Mouse (Mus musculus) MEL (cell line): ENCODE results near the gene Sit1. TPM values are rescaled to one million over a fixed set of nuclear protein-coding genes. Genes with fewer than 3 reads are reported as not detected.

Experiments
- DNase-seq: peaks from one replicate; pipeline ENCODE4 v3.0.0; 2011; ENCODE audit warnings: low read depth, low spot score
- H3K27ac ChIP-seq: 2 replicates; pipeline ENCODE4 v1.5.1; 2012; ENCODE audit warnings: low read depth, mild to moderate bottlenecking, control low read depth, low read length, moderate library complexity; ENCODE audit not compliant: control insufficient read depth
- H3K27me3 ChIP-seq, 2 experiments: fragments of 150-350 bp in 1 of 2; sonication (generic) in 1 of 2; 2 replicates each; pipeline ENCODE4 v1.6.1; 2012; ENCODE audit warnings: low read length in 2 of 2, mild to moderate bottlenecking in 2 of 2, improper control_type of control experiment in 1 of 2, moderate library complexity in 1 of 2; ENCODE audit not compliant: insufficient read depth in 2 of 2, control insufficient read depth in 1 of 2
- H3K36me3 ChIP-seq, 2 experiments: 2 replicates each; pipeline ENCODE4 v1.6.1; 2012 to 2014; ENCODE audit warnings: low read length in 2 of 2, improper control_type of control experiment in 1 of 2, inconsistent platforms in 1 of 2, mild to moderate bottlenecking in 1 of 2; ENCODE audit not compliant: insufficient read depth in 2 of 2, control insufficient read depth in 1 of 2
- H3K4me1 ChIP-seq, 2 experiments: fragments of 150-350 bp in 1 of 2; sonication (generic) in 1 of 2; 2 replicates each; pipeline ENCODE4 v1.6.1; 2012; ENCODE audit warnings: low read length in 2 of 2, improper control_type of control experiment in 1 of 2, mild to moderate bottlenecking in 1 of 2; ENCODE audit not compliant: insufficient read depth in 2 of 2, control insufficient read depth in 1 of 2
- H3K4me3 ChIP-seq, 2 experiments: fragments of 150-350 bp in 1 of 2; sonication (generic) in 1 of 2; 2 replicates each; pipeline ENCODE4 v1.5.1; 2012; ENCODE audit warnings: low read depth in 2 of 2, low read length in 2 of 2, mild to moderate bottlenecking in 2 of 2, moderate library complexity in 2 of 2, control low read depth in 1 of 2, improper control_type of control experiment in 1 of 2; ENCODE audit not compliant: control insufficient read depth in 1 of 2, insufficient read depth in 1 of 2
- H3K79me2 ChIP-seq: 2 replicates; pipeline ENCODE4 v1.6.1; 2012; ENCODE audit warnings: mild to moderate bottlenecking, low read length, moderate library complexity; ENCODE audit not compliant: control insufficient read depth, poor library complexity, insufficient read depth
- H3K9ac ChIP-seq: 2 replicates; pipeline ENCODE4 v1.6.1; 2012; ENCODE audit warnings: low read depth, mild to moderate bottlenecking, control low read depth, low read length, moderate library complexity; ENCODE audit not compliant: control insufficient read depth, poor library complexity, severe bottlenecking
- H3K9me3 ChIP-seq: fragments of 150-350 bp; sonication (generic); replicated peaks from 2 replicates; pipeline ENCODE4 v1.6.1; 2012; ENCODE audit warnings: mild to moderate bottlenecking, low read length, improper control_type of control experiment, moderate library complexity; ENCODE audit not compliant: insufficient read depth
- CTCF ChIP-seq, 3 experiments: IDR thresholded peaks in 2 of 3; conservative IDR thresholded peaks in 1 of 3; 2 replicates each; pipeline ENCODE4 v1.5.1; 2011 to 2012; ENCODE audit warnings: low read length in 3 of 3, low read depth in 2 of 3, mild to moderate bottlenecking in 2 of 3, improper control_type of control experiment in 1 of 3, inconsistent platforms in 1 of 3, mixed read lengths in 1 of 3, moderate library complexity in 1 of 3; ENCODE audit not compliant: control insufficient read depth in 1 of 3, insufficient read depth in 1 of 3, poor library complexity in 1 of 3, severe bottlenecking in 1 of 3
- EP300 ChIP-seq, 2 experiments: IDR thresholded peaks; 2 replicates each; pipeline ENCODE4 v1.6.1; 2011; ENCODE audit warnings: improper control_type of control experiment in 2 of 2, low read length in 2 of 2, low read depth in 1 of 2, mild to moderate bottlenecking in 1 of 2
- ETS1 ChIP-seq: IDR thresholded peaks from 2 replicates; pipeline ENCODE4 v1.6.1; 2012; ENCODE audit warnings: low read depth, mild to moderate bottlenecking, inconsistent platforms, low read length, improper control_type of control experiment, moderate library complexity
- MAX ChIP-seq: IDR thresholded peaks from 2 replicates; pipeline ENCODE4 v1.6.1; 2011; ENCODE audit warnings: low read length, improper control_type of control experiment
- MXI1 ChIP-seq: IDR thresholded peaks from 2 replicates; pipeline ENCODE4 v1.6.1; 2011; ENCODE audit warnings: mild to moderate bottlenecking, low read depth, low read length, improper control_type of control experiment
- MYB ChIP-seq: IDR thresholded peaks from 2 replicates; pipeline ENCODE4 v1.6.1; 2011; ENCODE audit warnings: mild to moderate bottlenecking, low read depth, low read length, improper control_type of control experiment
- NRF1 ChIP-seq: IDR thresholded peaks from 2 replicates; pipeline ENCODE4 v1.6.1; 2014; ENCODE audit warnings: low read depth, mild to moderate bottlenecking, inconsistent platforms, low read length, improper control_type of control experiment, moderate library complexity; ENCODE audit not compliant: poor library complexity, insufficient read depth, severe bottlenecking
- POLR2AphosphoS2 ChIP-seq: IDR thresholded peaks from 2 replicates; pipeline ENCODE4 v1.6.1; 2011; ENCODE audit warnings: low read length, improper control_type of control experiment
- RAD21 ChIP-seq: IDR thresholded peaks from 2 replicates; pipeline ENCODE4 v1.6.1; 2011; ENCODE audit warnings: mild to moderate bottlenecking, low read depth, low read length, improper control_type of control experiment
- RCOR1 ChIP-seq: IDR thresholded peaks from 2 replicates; pipeline ENCODE4 v1.6.1; 2012; ENCODE audit warnings: low read depth, mild to moderate bottlenecking, inconsistent platforms, low read length, improper control_type of control experiment
- SMC3 ChIP-seq: IDR thresholded peaks from 2 replicates; pipeline ENCODE4 v1.6.1; 2011; ENCODE audit warnings: low read depth, low read length, improper control_type of control experiment
- USF1 ChIP-seq: IDR thresholded peaks from 2 replicates; pipeline ENCODE4 v1.6.1; 2014; ENCODE audit warnings: low read depth, mild to moderate bottlenecking, inconsistent platforms, low read length, improper control_type of control experiment, moderate library complexity
- polyA plus RNA-seq, 2 experiments: library from polyadenylated mRNA; stranded (reverse) in 1 of 2; unstranded in 1 of 2; fragments of >175 nt in 1 of 2; fragments of >200 nt in 1 of 2; gene quantifications; 2 replicates each; pipeline versions ENCODE4 v1.2.1 to v1.2.4; 2012; ENCODE audit warnings: low replicate concordance in 2 of 2, low read depth in 1 of 2; ENCODE audit not compliant: insufficient read length in 2 of 2, insufficient read depth in 1 of 2, missing spikeins in 1 of 2
- total RNA-seq: library from RNA; depleted of rRNA; stranded (reverse); fragments of 300-350 nt; gene quantifications from 2 replicates; pipeline ENCODE4 v1.2.3, GENCODE M21; 2012

Sit1 gene
- total and polyA plus RNA-seq, 3 experiments = 0.06 to 0.08 TPM; not detected in 1

DNA sequence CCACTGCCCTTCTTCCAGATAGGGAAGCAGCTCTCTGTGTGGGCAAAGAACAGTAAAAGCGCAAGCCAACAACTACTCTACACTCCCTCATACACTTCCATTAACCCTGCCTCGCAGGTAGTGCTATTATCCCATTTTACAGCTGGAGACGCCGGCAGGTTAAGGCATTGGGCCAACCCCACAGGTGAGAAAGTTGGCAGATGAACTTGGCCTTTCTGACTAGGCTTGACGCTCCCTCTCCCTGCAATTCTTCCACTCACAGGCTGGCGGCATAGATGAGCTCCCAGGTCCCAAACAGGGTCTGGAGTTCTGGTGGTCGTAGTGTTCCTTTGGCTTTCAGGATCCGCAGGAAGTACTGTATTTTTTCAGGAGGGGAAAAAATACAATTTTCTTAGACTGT, 15.4 kb upstream of the Sit1 start:
- TF ChIP-seq RAD21 = peak; percentile 5
- TF ChIP-seq SMC3 = peak; percentile 33; the same call in 1 of the 2 replicates
- peak in 2 of 3 experiments; percentile 41 to 52; a peak in 4 of 6 replicates for TF ChIP-seq CTCF (IDR thresholded peaks at IDR 0.05 in 2 of 3, conservative IDR thresholded peaks at IDR 0.05 in 1 of 3; ENCODE audit: control insufficient read depth in 1 of 3, insufficient read depth in 1 of 3, low read depth in 2 of 3, low read length in 3 of 3, poor library complexity in 1 of 3, severe bottlenecking in 1 of 3)
- no peak for TF ChIP-seq EP300 (IDR thresholded peaks at IDR 0.05; ENCODE audit: low read depth in 1 of 2, low read length in 2 of 2)
- Histone ChIP-seq H3K27ac (peak overlapping the region; percentile 74), H3K9ac (peak overlapping the region; percentile 93), H3K27me3 (no peaks in the 10 kb centered on the region), H3K79me2 (peaks cover 8% of the 10 kb centered on the region), H3K36me3 (peaks cover 0 to 6% of the 10 kb centered on the region in 2 experiments; a peak in 2 of 4 replicates), H3K4me3 (peak overlapping the region; percentile 88 to 94), H3K9me3 (no peaks in the 10 kb centered on the region), H3K4me1 (peaks cover 7 to 22% of the 10 kb centered on the region in 2 experiments)
- peak; percentile 79 for DNase-seq

- Histone ChIP-seq H3K4me1 (peaks cover 6 to 18% of the 10 kb centered on the region in 2 experiments), H3K36me3 (peaks cover 0 to 2% of the 10 kb centered on the region in 2 experiments; a peak in 2 of 4 replicates), H3K27me3 (no peaks in the 10 kb centered on the region), H3K79me2 (peaks cover 13% of the 10 kb centered on the region), H3K9ac (no peak overlapping the region), H3K4me3 (peak overlapping the region in 1 of 2 experiments; percentile 88; a peak in 1 of 4 replicates), H3K27ac (no peak overlapping the region), H3K9me3 (no peaks in the 10 kb centered on the region)
- DNase-seq = no peak
- 0 out of 2 replicates have a peak, but pooled peaks have one; percentile 1 for TF ChIP-seq NRF1
- TF ChIP-seq ETS1 = no peak
- no peak for TF ChIP-seq POLR2AphosphoS2
Observed at GRCm38 (mm10) chr4:43497946-43498345, 14.4 kb upstream of the Sit1 start.

- no peak overlapping the region for H3K27ac ChIP-seq
- no peak overlapping the region for H3K9ac ChIP-seq
- H3K9me3 ChIP-seq = no peaks in the 10 kb centered on the region
- H3K4me3 ChIP-seq = no peak overlapping the region
- no peaks in the 10 kb centered on the region for H3K27me3 ChIP-seq
- H3K4me1 ChIP-seq = peaks cover 6 to 18% of the 10 kb centered on the region in 2 experiments
- TF ChIP-seq MXI1 (no peak), MAX (no peak), RCOR1 (no peak), MYB (no peak), USF1 (no peak)
- DNase-seq = no peak
- peaks cover 0 to 2% of the 10 kb centered on the region in 2 experiments; a peak in 2 of 4 replicates for H3K36me3 ChIP-seq
- peaks cover 13% of the 10 kb centered on the region for H3K79me2 ChIP-seq
Observed at GRCm38 (mm10) chr4:43497405-43497804, 13.9 kb upstream of the Sit1 start.
